Mouse (Mus musculus): ENCODE results near the gene Gpr162.
"Not testable (repeated sequence)": the region's sequence is repeated elsewhere in the genome, so short reads cannot be mapped to it uniquely, and the experiment has no call there.

Gene Gpr162

GRCm38 (mm10) chr6:124836411-124836810, 27.4 kb downstream of the Gpr162 start:
- DNase-seq = no peak

GRCm38 (mm10) chr6:124835531-124835930, 28.3 kb downstream of the Gpr162 start:
- DNase-seq = no peak

GRCm38 (mm10) chr6:124834512-124835081, 29.2 kb downstream of the Gpr162 start:
- no peak for DNase-seq

GRCm38 (mm10) chr6:124831649-124832048, 32.1 kb downstream of the Gpr162 start:
- DNase-seq = no peak

- not testable (repeated sequence) for DNase-seq
Measured at GRCm38 (mm10) chr6:124831199-124831598, 32.6 kb downstream of the Gpr162 start.

- peak; percentile 82 to 84 for DNase-seq
Measured at GRCm38 (mm10) chr6:124829799-124830700, 33.7 kb downstream of the Gpr162 start.

- DNase-seq = peak; percentile 90 to 97
Measured at GRCm38 (mm10) chr6:124828868-124829798, 34.6 kb downstream of the Gpr162 start, which contains the start of the genes Usp5 and Cdca3. Gene Usp5, minus strand, starts transcription at chr6:124829484. Gene Cdca3, plus strand, starts transcription at chr6:124829547.

GRCm38 (mm10) chr6:124828101-124828592, 35.6 kb downstream of the Gpr162 start:
- DNase-seq = peak; percentile 20 to 28

GRCm38 (mm10) chr6:124822049-124822448, 41.7 kb downstream of the Gpr162 start:
- no peak for DNase-seq

GRCm38 (mm10) chr6:124820891-124821290, 42.9 kb downstream of the Gpr162 start:
- DNase-seq = no peak

- DNase-seq = no peak
Measured at GRCm38 (mm10) chr6:124817971-124818370, 45.8 kb downstream of the Gpr162 start.

- DNase-seq = no peak
Measured at GRCm38 (mm10) chr6:124817563-124817962, 46.2 kb downstream of the Gpr162 start.

GRCm38 (mm10) chr6:124817125-124817524, 46.7 kb downstream of the Gpr162 start:
- no peak for DNase-seq

GRCm38 (mm10) chr6:124816611-124817010, 47.2 kb downstream of the Gpr162 start:
- DNase-seq = no peak

GRCm38 (mm10) chr6:124814858-124815774, 48.7 kb downstream of the Gpr162 start:
- DNase-seq = no peak

GRCm38 (mm10) chr6:124814448-124814847, 49.3 kb downstream of the Gpr162 start:
- DNase-seq = no peak

- peak; percentile 80 to 86 for DNase-seq
Measured at GRCm38 (mm10) chr6:124813933-124814332, 49.9 kb downstream of the Gpr162 start, which contains the start of gene Tpi1. Gene Tpi1, minus strand, starts transcription at chr6:124814296.

GRCm38 (mm10) chr6:124813496-124813895, 50.3 kb downstream of the Gpr162 start:
- peak; percentile 40 to 55 for DNase-seq

GRCm38 (mm10) chr6:124812848-124813247, 50.9 kb downstream of the Gpr162 start:
- DNase-seq = no peak

- no peak for DNase-seq
Measured at GRCm38 (mm10) chr6:124811701-124812560, 51.9 kb downstream of the Gpr162 start.

- DNase-seq = no peak
Measured at GRCm38 (mm10) chr6:124811403-124811665, 52.4 kb downstream of the Gpr162 start.

Measured in spleen, adult 18-20 months (tissue).